Mouse (Mus musculus) fibroblast of lung, adult 2 months (primary cell): ENCODE results near the gene Stxbp4.
A peak's percentile ranks its signal among the peaks of the same experiment; 100 is the strongest.

Source experiments
- DNase-seq: peaks from one replicate; pipeline ENCODE4 v3.0.0-alpha.2; 2011; ENCODE audit warnings: low read depth

Stxbp4 gene

GRCm38 (mm10) chr11:90464046-90464595 lies 173.8 kb downstream of the Stxbp4 start:
- peak; percentile 21 for DNase-seq

DNA sequence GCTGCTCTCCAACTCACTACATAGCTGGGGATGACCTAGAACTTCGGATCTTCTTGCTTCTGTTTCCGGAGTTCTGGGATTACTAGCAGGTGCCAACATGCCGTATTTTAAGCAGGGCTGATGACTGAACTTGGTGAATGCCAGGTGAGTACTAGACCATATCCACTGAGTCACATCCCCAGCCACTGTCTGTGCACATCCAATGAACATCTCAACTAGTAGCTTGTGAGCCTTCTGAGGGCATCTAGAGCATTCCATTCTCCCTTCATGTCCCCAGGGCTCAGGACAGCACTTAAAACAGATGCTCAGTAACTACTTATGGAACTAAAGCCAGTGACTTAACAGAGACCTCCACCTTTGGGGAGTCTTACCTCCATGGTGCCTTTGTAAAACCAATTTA lies 177.4 kb downstream of the Stxbp4 start:
- DNase-seq = no peak

DNA sequence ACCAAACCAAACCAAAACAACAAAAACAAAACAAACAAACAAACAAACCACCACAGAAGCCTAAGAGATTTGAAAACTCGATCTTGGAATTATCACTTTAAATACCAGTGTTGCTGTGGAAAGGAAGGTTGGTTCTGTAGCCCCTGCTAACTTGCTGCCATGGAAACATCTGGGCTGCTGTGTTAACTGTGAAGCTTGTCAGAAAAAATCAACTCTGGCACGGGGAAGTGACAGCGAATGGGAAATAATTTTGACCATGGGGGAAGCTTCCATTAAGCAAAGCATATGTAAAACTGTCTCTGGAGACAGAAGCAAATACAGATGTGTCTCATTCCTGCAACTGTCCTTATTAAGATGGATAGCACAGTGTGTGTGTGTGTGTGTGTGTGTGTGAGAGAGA lies 185.8 kb downstream of the Stxbp4 start:
- DNase-seq = no peak

GRCm38 (mm10) chr11:90451506-90451905 lies 186.4 kb downstream of the Stxbp4 start:
- DNase-seq = no peak

DNA sequence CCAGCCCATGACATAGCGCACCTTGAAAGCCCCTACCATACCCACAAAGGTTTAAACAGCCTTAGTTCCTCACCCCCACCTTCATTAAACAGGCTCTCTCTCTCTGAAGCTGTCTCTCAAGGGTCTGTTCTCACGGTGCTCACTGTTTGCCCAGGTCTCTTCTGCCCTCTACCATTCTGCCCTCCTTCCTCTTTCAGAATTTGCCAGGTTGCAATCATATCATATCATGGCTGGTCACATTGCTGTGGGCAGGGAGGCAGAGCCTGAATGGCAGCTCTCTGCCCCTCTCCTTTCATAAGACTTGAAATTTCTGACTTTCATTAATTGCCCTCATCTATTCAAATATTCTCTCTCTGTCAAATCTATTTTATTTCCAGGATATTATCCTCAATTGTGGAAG lies 195.4 kb downstream of the Stxbp4 start:
- DNase-seq = no peak

DNA sequence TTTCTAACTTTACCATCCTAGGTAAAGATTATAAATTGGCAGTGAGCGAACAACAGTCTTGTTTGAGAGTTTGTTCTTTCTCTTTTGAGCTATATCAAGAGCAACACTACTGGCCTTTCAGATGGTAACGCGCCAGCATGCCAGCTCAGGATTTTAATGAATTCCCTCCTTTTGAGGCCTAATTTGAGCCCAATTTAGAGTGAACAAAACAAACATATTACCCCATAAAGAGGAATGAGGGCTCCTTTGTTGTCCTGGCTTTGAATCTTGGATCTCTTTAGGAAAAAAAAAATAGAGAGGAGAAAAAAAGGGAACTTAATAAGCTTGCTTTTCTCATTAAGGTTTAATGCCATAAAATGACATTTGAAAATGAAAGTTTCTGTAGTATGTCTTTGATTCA lies 197.0 kb downstream of the Stxbp4 start:
- no peak for DNase-seq

- no peak for DNase-seq
These were observed 199.1 kb downstream of the Stxbp4 start for GRCm38 (mm10) chr11:90438768-90439167.
